Mouse (Mus musculus) c-Kit-positive CD71-negative TER-119-negative erythroid progenitor cells, embryonic 14.5 days (primary cell): ENCODE measurements around the gene Arl9.
"Not testable (repeated sequence)": the region's sequence is repeated elsewhere in the genome, so short reads cannot be mapped to it uniquely, and the experiment has no call there.

ENCODE experiments used
- DNase-seq: peaks from one replicate; pipeline ENCODE4 v3.0.0-alpha.2; 2013; ENCODE audit warnings: low read depth

Gene Arl9

GRCm38 (mm10) chr5:77004051-77004821, at the start of gene Arl9:
Gene Arl9 (plus strand): TSS chr5:77004055.
- DNase-seq: no peak

GRCm38 (mm10) chr5:76954271-76954900, 49.5 kb upstream of the Arl9 start:
- no peak for DNase-seq

- no peak for DNase-seq
Measured at GRCm38 (mm10) chr5:76955474-76955873, 48.4 kb upstream of the Arl9 start.

GRCm38 (mm10) chr5:76957954-76958353, 45.9 kb upstream of the Arl9 start:
- no peak for DNase-seq

GRCm38 (mm10) chr5:76959587-76959986, 44.3 kb upstream of the Arl9 start:
- DNase-seq: no peak

- DNase-seq: no peak
Measured at GRCm38 (mm10) chr5:76962545-76962944, 41.3 kb upstream of the Arl9 start.

GRCm38 (mm10) chr5:76964651-76965050, 39.2 kb upstream of the Arl9 start:
- no peak for DNase-seq

- no peak for DNase-seq
Measured at GRCm38 (mm10) chr5:76969250-76969649, 34.6 kb upstream of the Arl9 start.

- DNase-seq: not testable (repeated sequence)
Measured at GRCm38 (mm10) chr5:76971115-76971514, 32.7 kb upstream of the Arl9 start.

GRCm38 (mm10) chr5:76973488-76973887, 30.4 kb upstream of the Arl9 start:
- no peak for DNase-seq

GRCm38 (mm10) chr5:76974207-76974553, 29.7 kb upstream of the Arl9 start:
- DNase-seq: no peak

GRCm38 (mm10) chr5:76974554-76975285, 29.1 kb upstream of the Arl9 start, which contains the start of gene Srp72:
Gene Srp72 (plus strand): TSS chr5:76974683.
- peak; percentile 70 for DNase-seq

GRCm38 (mm10) chr5:76975736-76976135, 28.1 kb upstream of the Arl9 start:
- DNase-seq: no peak

- no peak for DNase-seq
Measured at GRCm38 (mm10) chr5:76984015-76984414, 19.8 kb upstream of the Arl9 start.

GRCm38 (mm10) chr5:76990789-76991188, 13.1 kb upstream of the Arl9 start:
- DNase-seq: no peak

GRCm38 (mm10) chr5:76993174-76993814, 10.6 kb upstream of the Arl9 start:
- DNase-seq: no peak

GRCm38 (mm10) chr5:76998416-76998815, 5.4 kb upstream of the Arl9 start:
- no peak for DNase-seq

GRCm38 (mm10) chr5:77001192-77001591, 2.7 kb upstream of the Arl9 start:
- no peak for DNase-seq

GRCm38 (mm10) chr5:77010352-77010751, 6.5 kb downstream of the Arl9 start:
- no peak for DNase-seq

- DNase-seq: no peak
Measured at GRCm38 (mm10) chr5:77011082-77011481, 7.2 kb downstream of the Arl9 start.

GRCm38 (mm10) chr5:77013171-77013570, 9.3 kb downstream of the Arl9 start:
- DNase-seq: no peak
